Mouse (Mus musculus) layer of hippocampus, adult 6 months (tissue): ENCODE measurements around the gene Cfap126. TPM values are rescaled to one million over a fixed set of nuclear protein-coding genes. Genes with fewer than 3 reads are reported as not detected.

Experiments
- long read RNA-seq, 2 experiments: library from polyadenylated mRNA; unstranded; transcript quantifications; one replicate each; pipeline ENCODE4 v2.0.0; 2019 to 2020
- microRNA-seq: library from miRNA; unstranded; fragments of <30 nt; microRNA quantifications from one replicate; pipeline ENCODE4 v1.2.0, GENCODE M21; 2020
- polyA plus RNA-seq: library from polyadenylated mRNA; unstranded; fragments of <200 nt; fragmentation: Nextera tagmentation; gene quantifications from 2 replicates; pipeline ENCODE4 v1.2.3, GENCODE M21; 2021

Cfap126 gene
- polyA plus RNA-seq, result 4.3 and 7.5 TPM in 2 replicates
- long read RNA-seq, experiment 1, partial matches to known transcripts, result 1 of 3 reads
- long read RNA-seq, experiment 1, other reads (novel, unspliced or antisense), result 1 of 3 reads
- long read RNA-seq, experiment 2, partial matches to known transcripts, result 0 of 1 reads
- long read RNA-seq, experiment 2, other reads (novel, unspliced or antisense), result 1 of 1 reads

DNA sequence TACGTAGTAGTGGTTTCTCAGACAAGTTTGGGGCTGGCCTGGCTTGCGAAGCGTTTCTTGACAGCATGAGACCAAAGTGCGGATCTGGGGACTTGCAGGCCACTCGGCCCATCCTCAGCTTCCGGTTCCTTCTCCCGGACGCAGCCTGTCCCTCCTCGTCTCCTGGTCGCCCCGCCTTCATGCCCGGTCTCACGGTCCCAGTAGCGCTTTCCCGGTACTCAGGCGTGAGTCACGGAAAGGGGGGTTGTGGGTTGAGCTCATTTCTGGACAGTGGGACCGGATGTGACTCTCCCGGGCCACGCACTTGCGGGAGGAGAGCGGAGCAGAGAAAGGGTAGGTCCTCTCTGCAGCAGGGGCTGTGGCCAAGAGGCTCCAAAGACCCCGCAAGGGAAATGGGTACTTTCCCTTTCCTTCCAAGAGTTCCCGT is at the start of gene Cfap126:
Cfap126 (plus strand) TSS at position 46 of the 427 bp plus-strand sequence.

GRCm38 (mm10) chr1:171064491-171065242 is 49.1 kb upstream of the Cfap126 start, which contains the start of gene Fcgr3:
Gene Fcgr3, minus strand, starts transcription at chr1:171064935.

GRCm38 (mm10) chr1:171149974-171150760 is 36.4 kb downstream of the Cfap126 start, which contains the start of the genes Sdhc and Mpz:
Gene Sdhc, minus strand, starts transcription at chr1:171150603.
Gene Mpz, plus strand, starts transcription at chr1:171150711.

Small RNA genes lying within 50 kb of the gene (microRNA-seq; reads per million reads assigned to microRNA genes)
- not detected for gene Gm27552
- not detected for gene Gm27844
- gene Mir6546, result 0.86 reads per million

Other genes with a start within 250 kb of the Cfap126 start
- 7.2 and 8.8 TPM in 2 replicates for gene Atf6, start 246.1 kb upstream of the Cfap126 start, polyA plus RNA-seq
- gene Gm26620, start 228.9 kb upstream of the Cfap126 start, polyA plus RNA-seq, result 0.53 and 0.65 TPM in 2 replicates
- 23.3 and 24.8 TPM in 2 replicates for gene Dusp12, start 228.4 kb upstream of the Cfap126 start, polyA plus RNA-seq
- gene Fcrlb, start 201.0 kb upstream of the Cfap126 start, polyA plus RNA-seq, result 0.48 and 0.70 TPM in 2 replicates
- gene Fcrla, start 186.3 kb upstream of the Cfap126 start, polyA plus RNA-seq, result not detected in 2 replicates
- 6.2 TPM in 2 replicates for gene Fcgr2b, start 137.4 kb upstream of the Cfap126 start, polyA plus RNA-seq
- gene Fcgr4, start 95.0 kb upstream of the Cfap126 start, polyA plus RNA-seq, result 0.23 and 0.25 TPM in 2 replicates
- 25.2 and 26.9 TPM in 2 replicates for gene Fcgr3, start 49.0 kb upstream of the Cfap126 start, polyA plus RNA-seq
- gene Sdhc, start 36.7 kb downstream of the Cfap126 start, polyA plus RNA-seq, result 67.1 and 75.0 TPM in 2 replicates
- gene Mpz, start 36.8 kb downstream of the Cfap126 start, polyA plus RNA-seq, result not detected in 2 replicates
- gene Pcp4l1, start 82.3 kb downstream of the Cfap126 start, polyA plus RNA-seq, result 51.6 and 80.2 TPM in 2 replicates
- 0.09 TPM in 1 of 2 replicates, not detected in the other for gene Nr1i3, start 100.1 kb downstream of the Cfap126 start, polyA plus RNA-seq
- 87.6 and 97.2 TPM in 2 replicates for gene Tomm40l, start 108.6 kb downstream of the Cfap126 start, polyA plus RNA-seq
- 4.8 and 6.2 TPM in 2 replicates for gene Apoa2, start 111.1 kb downstream of the Cfap126 start, polyA plus RNA-seq
- gene Fcer1g, start 120.4 kb downstream of the Cfap126 start, polyA plus RNA-seq, result 114 and 119 TPM in 2 replicates
- 5.2 and 5.5 TPM in 2 replicates for gene Adamts4, start 136.5 kb downstream of the Cfap126 start, polyA plus RNA-seq
- gene Ndufs2, start 137.5 kb downstream of the Cfap126 start, polyA plus RNA-seq, result 112 and 142 TPM in 2 replicates
- gene B4galt3, start 156.4 kb downstream of the Cfap126 start, polyA plus RNA-seq, result 59.3 and 66.2 TPM in 2 replicates
- gene Ppox, start 167.3 kb downstream of the Cfap126 start, polyA plus RNA-seq, result 7.7 and 9.4 TPM in 2 replicates
- 45.9 and 51.2 TPM in 2 replicates for gene Usp21, start 174.1 kb downstream of the Cfap126 start, polyA plus RNA-seq
- gene Ufc1, start 181.1 kb downstream of the Cfap126 start, polyA plus RNA-seq, result 186 and 192 TPM in 2 replicates
- gene Dedd, start 215.2 kb downstream of the Cfap126 start, polyA plus RNA-seq, result 30.4 and 30.5 TPM in 2 replicates
- gene Nit1, start 231.7 kb downstream of the Cfap126 start, polyA plus RNA-seq, result 30.4 and 30.8 TPM in 2 replicates
- 139 and 143 TPM in 2 replicates for gene Pfdn2, start 231.8 kb downstream of the Cfap126 start, polyA plus RNA-seq
- 9.4 and 9.8 TPM in 2 replicates for gene Klhdc9, start 246.9 kb downstream of the Cfap126 start, polyA plus RNA-seq